Mouse (Mus musculus) small intestine, adult 2 months (tissue): ENCODE measurements at regions not wholly inside any gene's neighbourhood (a gene's known extent, or its start where the extent isn't known, plus 50 kb on each side); places are given as distances from the start of the nearest gene placed in this dataset.

ENCODE experiments used
- H3K27ac ChIP-seq: fragments of 200-500 bp; 2 replicates; pipeline ENCODE4 v1.5.1; 2012; ENCODE audit warnings: low read depth, low read length, control low read depth, inconsistent platforms; ENCODE audit not compliant: insufficient read depth
- H3K27me3 ChIP-seq: fragments of 200-500 bp; 2 replicates; pipeline ENCODE4 v1.6.1; 2012; ENCODE audit warnings: mild to moderate bottlenecking, moderate library complexity, low read length, inconsistent platforms; ENCODE audit not compliant: control insufficient read depth, insufficient read depth
- H3K36me3 ChIP-seq: fragments of 200-500 bp; 2 replicates; pipeline ENCODE4 v1.6.1; 2012; ENCODE audit warnings: mild to moderate bottlenecking, low read length, control low read depth, inconsistent platforms; ENCODE audit not compliant: control insufficient read depth, insufficient read depth
- H3K4me1 ChIP-seq: fragments of 200-500 bp; 2 replicates; pipeline ENCODE4 v1.6.1; 2012; ENCODE audit warnings: low read length, inconsistent platforms, mixed read lengths; ENCODE audit not compliant: control insufficient read depth, insufficient read depth, insufficient read length
- H3K4me3 ChIP-seq: fragments of 200-500 bp; 2 replicates; pipeline ENCODE4 v1.5.1; 2012; ENCODE audit warnings: low read depth, mild to moderate bottlenecking, control low read depth, inconsistent platforms, low read length, moderate library complexity
- CTCF ChIP-seq: fragments of 200-500 bp; IDR thresholded peaks from 2 replicates; pipeline ENCODE4 v1.5.1; 2012; ENCODE audit warnings: low read depth, mild to moderate bottlenecking, control low read depth, inconsistent platforms, low read length, moderate library complexity, mixed read lengths; ENCODE audit not compliant: insufficient replicate concordance, insufficient read length; ENCODE audit errors: extremely low read depth
- POLR2A ChIP-seq: fragments of 200-500 bp; IDR thresholded peaks from 2 replicates; pipeline ENCODE4 v1.6.1; 2012; ENCODE audit warnings: low read depth, mild to moderate bottlenecking, control low read depth, inconsistent platforms, low read length, moderate library complexity
- WGBS: fragments of 180-500 bp; shearing (Covaris S2); methylation state at CpG from one replicate; pipeline ENCODE4 v1.1.7; 2018; 5-methylcytosine and 5-hydroxymethylcytosine counted together

- Histone ChIP-seq H3K27ac (no peak overlapping the region), H3K27me3 (no peaks in the 10 kb centered on the region), H3K36me3 (no peaks in the 10 kb centered on the region), H3K4me1 (no peaks in the 10 kb centered on the region), H3K4me3 (no peak overlapping the region)
- TF ChIP-seq CTCF: no peak
- no peak for TF ChIP-seq POLR2A
- WGBS: 60% methylated on average over 6 of the region's 6 CpGs
Observed at GRCm38 (mm10) chr13:28416231-28416630, 158.9 kb downstream of the Gm11361 start.

GRCm38 (mm10) chr13:28415769-28416168, 158.4 kb downstream of the Gm11361 start:
- no peaks in the 10 kb centered on the region for H3K27me3 ChIP-seq
- H3K4me1 ChIP-seq: no peaks in the 10 kb centered on the region
- TF ChIP-seq CTCF (no peak), POLR2A (no peak)
- no peak overlapping the region for H3K4me3 ChIP-seq
- no peak overlapping the region for H3K27ac ChIP-seq
- 83% methylated on average over 1 of the region's 1 CpGs for WGBS
- H3K36me3 ChIP-seq: no peaks in the 10 kb centered on the region

- H3K27me3 ChIP-seq: no peaks in the 10 kb centered on the region
- H3K4me1 ChIP-seq: no peaks in the 10 kb centered on the region
- WGBS: 83% methylated on average over 2 of the region's 2 CpGs
- H3K4me3 ChIP-seq: no peak overlapping the region
- no peak overlapping the region for H3K27ac ChIP-seq
- H3K36me3 ChIP-seq: no peaks in the 10 kb centered on the region
- no peak for TF ChIP-seq POLR2A
- no peak for TF ChIP-seq CTCF
Observed at GRCm38 (mm10) chr13:28410324-28410723, 153.0 kb downstream of the Gm11361 start.

- Histone ChIP-seq H3K4me1 (no peaks in the 10 kb centered on the region), H3K36me3 (no peaks in the 10 kb centered on the region), H3K27ac (no peak overlapping the region), H3K27me3 (no peaks in the 10 kb centered on the region), H3K4me3 (no peak overlapping the region)
- no peak for TF ChIP-seq CTCF
- no peak for TF ChIP-seq POLR2A
- WGBS: 94% methylated on average over 1 of the region's 1 CpGs
Observed at GRCm38 (mm10) chr13:28409609-28409902, 152.2 kb downstream of the Gm11361 start.

- H3K4me3 ChIP-seq: no peak overlapping the region
- H3K27ac ChIP-seq: no peak overlapping the region
- TF ChIP-seq POLR2A (no peak), CTCF (no peak)
- H3K4me1 ChIP-seq: no peaks in the 10 kb centered on the region
- WGBS: 49% methylated on average over 7 of the region's 7 CpGs
- H3K36me3 ChIP-seq: no peaks in the 10 kb centered on the region
- H3K27me3 ChIP-seq: no peaks in the 10 kb centered on the region
Observed at GRCm38 (mm10) chr13:28408868-28409608, 151.7 kb downstream of the Gm11361 start.

- H3K27me3 ChIP-seq: no peaks in the 10 kb centered on the region
- no peak overlapping the region for H3K27ac ChIP-seq
- H3K4me3 ChIP-seq: no peak overlapping the region
- WGBS: 31% methylated on average over 7 of the region's 7 CpGs
- no peaks in the 10 kb centered on the region for H3K4me1 ChIP-seq
- no peaks in the 10 kb centered on the region for H3K36me3 ChIP-seq
- TF ChIP-seq POLR2A (no peak), CTCF (no peak)
Observed at GRCm38 (mm10) chr13:28400459-28400858, 143.1 kb downstream of the Gm11361 start.
